Mouse (Mus musculus): ENCODE results near the gene Sertm1. TPM values are rescaled to one million over a fixed set of nuclear protein-coding genes. Genes with fewer than 3 reads are reported as not detected.

Gene Sertm1
- total RNA-seq (2023; ENCODE audit: inconsistent age) = not detected in 4 replicates

DNA sequence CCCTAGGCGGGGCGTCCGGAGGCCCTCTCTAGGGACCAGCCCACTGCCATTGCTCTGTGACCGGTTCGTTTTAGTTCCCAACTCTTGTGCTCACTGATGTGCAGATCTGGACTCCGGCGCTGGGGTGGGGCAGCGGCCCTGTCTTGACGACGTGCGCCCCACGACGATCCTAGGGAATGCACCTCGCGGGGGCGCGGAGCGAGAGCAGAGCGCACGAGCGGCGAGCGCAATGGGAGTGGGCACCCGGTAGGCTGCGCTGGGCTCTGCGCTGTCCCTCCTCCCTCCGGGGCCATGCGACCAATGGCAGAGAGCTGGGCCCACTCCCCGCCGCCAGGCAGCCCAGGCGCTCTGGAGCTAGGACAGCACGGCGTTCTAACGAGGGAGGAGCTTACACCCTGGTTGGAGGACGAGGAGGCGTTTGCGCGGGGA, at the start of gene Sertm1:
Sertm1 (minus strand) TSS at position 245 of the 429 bp plus-strand sequence.

Other genes starting within 250 kb of the Sertm1 start
- 165 to 189 TPM (median 181 TPM) in 4 replicates for gene Supt20, start 223.1 kb downstream of the Sertm1 start, total RNA-seq (2023; ENCODE audit: inconsistent age)
- gene Gm21958, start 201.5 kb downstream of the Sertm1 start, total RNA-seq (2023; ENCODE audit: inconsistent age) = not detected in 4 replicates
- gene Exosc8, start 180.5 kb downstream of the Sertm1 start, total RNA-seq (2023; ENCODE audit: inconsistent age) = 70.7 to 102 TPM (median 82.3 TPM) in 4 replicates
- gene Alg5, start 180.3 kb downstream of the Sertm1 start, total RNA-seq (2023; ENCODE audit: inconsistent age) = 15.1 to 22.8 TPM (median 19.3 TPM) in 4 replicates
- gene Smad9, start 160.3 kb downstream of the Sertm1 start, total RNA-seq (2023; ENCODE audit: inconsistent age) = not detected in 4 replicates
- 24.0 to 34.0 TPM (median 27.0 TPM) in 4 replicates for gene Rfxap, start 108.1 kb downstream of the Sertm1 start, total RNA-seq (2023; ENCODE audit: inconsistent age)
- gene Ccna1, start 139.6 kb upstream of the Sertm1 start, total RNA-seq (2023; ENCODE audit: inconsistent age) = not detected in 4 replicates
- 14.9 to 18.0 TPM (median 16.6 TPM) in 4 replicates for gene Spg20, start 196.2 kb upstream of the Sertm1 start, total RNA-seq (2023; ENCODE audit: inconsistent age)
- gene Ccdc169, start 221.5 kb upstream of the Sertm1 start, total RNA-seq (2023; ENCODE audit: inconsistent age) = not detected in 4 replicates

All from B cell, adult (primary cell).